ENCODE assay signal across 8 mouse cellular contexts in the genomic region with DNA sequence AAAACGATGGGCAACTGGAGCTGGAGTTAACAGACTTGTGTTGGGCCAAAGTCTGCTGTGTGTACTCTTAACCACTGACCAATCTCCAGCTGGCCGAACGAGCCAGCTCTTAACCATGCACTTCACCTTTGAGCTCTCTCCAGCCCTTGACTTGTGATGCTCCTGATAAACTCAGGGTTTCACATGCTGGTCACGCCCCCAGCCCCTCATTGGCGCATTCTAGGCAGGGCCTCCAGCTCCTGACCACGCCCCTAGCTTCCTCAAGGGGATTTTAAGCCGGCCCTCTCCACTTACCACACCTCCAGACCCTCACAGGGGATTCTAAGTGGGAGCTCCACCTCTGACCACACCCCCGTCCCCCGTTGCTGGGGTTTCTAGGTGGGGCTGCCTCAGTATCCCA. TPM values are rescaled to one million over a fixed set of nuclear protein-coding genes. Genes with fewer than 3 reads are reported as not detected.
DNase-seq lines count a peak whose midpoint lies in the region; ATAC-seq lines count a peak whose summit lies in the region.

No protein-coding gene starts in this region.

- H3K4me1 ChIP-seq in midbrain, embryonic 11.5 days (ENCODE audit: control insufficient read depth, insufficient read depth, low read length), result peaks cover 27% of the 10 kb centered on the region
- peaks cover 31% of the 10 kb centered on the region for H3K4me1 ChIP-seq in midbrain, embryonic 15.5 days

- 0 out of 2 replicates have a peak, but pooled peaks have one; percentile 3 for ATAC-seq in midbrain, embryonic 11.5 days (ENCODE audit: low FRiP score)
- no peak for ATAC-seq in midbrain, embryonic 15.5 days (replicated peaks)

- H3K9me3 ChIP-seq in midbrain, embryonic 11.5 days (ENCODE audit: control insufficient read depth, low read length), result no peaks in the 10 kb centered on the region
- no peaks in the 10 kb centered on the region for H3K9me3 ChIP-seq in midbrain, embryonic 15.5 days

- H3K27me3 ChIP-seq in midbrain, embryonic 11.5 days (ENCODE audit: control insufficient read depth, insufficient read depth, low read length), result peaks cover 19% of the 10 kb centered on the region
- peaks cover 20% of the 10 kb centered on the region for H3K27me3 ChIP-seq in midbrain, embryonic 15.5 days (replicated peaks)

- H3K27ac ChIP-seq in midbrain, embryonic 11.5 days (ENCODE audit: low read depth, low read length), result no peak overlapping the region
- no peak overlapping the region for H3K27ac ChIP-seq in midbrain, embryonic 15.5 days

- peak; percentile 93 for DNase-seq in midbrain, embryonic 11.5 days (ENCODE audit: low spot score, missing footprints)
- peak; percentile 58 for DNase-seq in c-Kit-negative CD71-positive TER-119-positive erythroid progenitor cells, embryonic 14.5 days (ENCODE audit: low read depth, low spot score)
- peak; percentile 91 for DNase-seq in kidney, adult 11 months
- DNase-seq in lung, adult 18-20 months, result peak; percentile 80 to 88
- peak; percentile 76 for DNase-seq in testis, postnatal 14 days (ENCODE audit: low spot score)
- DNase-seq in right cerebral cortex, postnatal 25 days, result no peak
- DNase-seq in layer of hippocampus, adult 11-12 months (ENCODE audit: low spot score), result no peak

- no peak overlapping the region for H3K4me2 ChIP-seq in midbrain, embryonic 11.5 days
- no peak overlapping the region for H3K4me2 ChIP-seq in midbrain, embryonic 15.5 days

- peaks cover 8% of the 10 kb centered on the region; the same call in 1 of the 2 replicates for H3K36me3 ChIP-seq in midbrain, embryonic 11.5 days (ENCODE audit: control insufficient read depth, insufficient read depth, low read length)
- peaks cover 17% of the 10 kb centered on the region; the same call in 1 of the 2 replicates for H3K36me3 ChIP-seq in midbrain, embryonic 15.5 days (replicated peaks)

- H3K9ac ChIP-seq in midbrain, embryonic 11.5 days (ENCODE audit: low read length), result no peak overlapping the region
- H3K9ac ChIP-seq in midbrain, embryonic 15.5 days, result no peak overlapping the region

- no peak overlapping the region for H3K4me3 ChIP-seq in midbrain, embryonic 11.5 days (ENCODE audit: low read depth, low read length)
- H3K4me3 ChIP-seq in midbrain, embryonic 15.5 days, result no peak overlapping the region

- WGBS in midbrain, embryonic 11.5 days, result 3% methylated on average over 9 of the region's 9 CpGs
- 3% methylated on average over 9 of the region's 9 CpGs for WGBS in midbrain, embryonic 15.5 days

RNA-seq across cellular contexts. Expression of a gene that starts 4.7 kb away (rescaled TPM):
- polyA plus RNA-seq in midbrain, embryonic 11.5 days (2014; fragmentation: Nextera tagmentation; extraction: Ambion mirVana), result 1,723 and 1,824 TPM in 2 replicates
- 1,243 and 1,388 TPM in 2 replicates for polyA plus RNA-seq in midbrain, embryonic 15.5 days (2015; fragmentation: Nextera tagmentation; extraction: Ambion mirVana)

RNA-seq across cellular contexts. Expression of a gene that starts 12.7 kb away (rescaled TPM):
- polyA plus RNA-seq in midbrain, embryonic 11.5 days (2014; fragmentation: Nextera tagmentation; extraction: Ambion mirVana), result 0.23 and 0.55 TPM in 2 replicates
- polyA plus RNA-seq in midbrain, embryonic 15.5 days (2015; fragmentation: Nextera tagmentation; extraction: Ambion mirVana), result 10.4 and 11.7 TPM in 2 replicates

RNA-seq across cellular contexts. Expression of a gene that starts 17.8 kb away (rescaled TPM):
- 0.38 and 0.80 TPM in 2 replicates for polyA plus RNA-seq in midbrain, embryonic 11.5 days (2014; fragmentation: Nextera tagmentation; extraction: Ambion mirVana)
- 0.59 and 1.0 TPM in 2 replicates for polyA plus RNA-seq in midbrain, embryonic 15.5 days (2015; fragmentation: Nextera tagmentation; extraction: Ambion mirVana)

RNA-seq across cellular contexts. Expression of a gene that starts 23.9 kb away (rescaled TPM):
- polyA plus RNA-seq in midbrain, embryonic 11.5 days (2014; fragmentation: Nextera tagmentation; extraction: Ambion mirVana), result 248 and 290 TPM in 2 replicates
- 214 and 222 TPM in 2 replicates for polyA plus RNA-seq in midbrain, embryonic 15.5 days (2015; fragmentation: Nextera tagmentation; extraction: Ambion mirVana)

RNA-seq across cellular contexts. Expression of a gene that starts 23.9 kb away (rescaled TPM):
- 19.7 and 24.0 TPM in 2 replicates for polyA plus RNA-seq in midbrain, embryonic 11.5 days (2014; fragmentation: Nextera tagmentation; extraction: Ambion mirVana)
- polyA plus RNA-seq in midbrain, embryonic 15.5 days (2015; fragmentation: Nextera tagmentation; extraction: Ambion mirVana), result 85.5 and 89.5 TPM in 2 replicates

Comparison
In these comparisons a context has a peak if more than half of its experiments do, and no peak if none do; other contexts are left out.
1. DNase-seq: peak in midbrain, embryonic 11.5 days (single experiment), c-Kit-negative CD71-positive TER-119-positive erythroid progenitor cells, embryonic 14.5 days (single experiment), kidney, adult 11 months (single experiment), lung, adult 18-20 months (2 of 2) and testis, postnatal 14 days (single experiment); none in right cerebral cortex, postnatal 25 days (single experiment) and layer of hippocampus, adult 11-12 months (single experiment).